Mouse (Mus musculus) retina, adult 2 months (tissue): ENCODE data around the gene Ryr3.

Experiments used
- DNase-seq: peaks from one replicate; pipeline ENCODE4 v3.0.0-alpha.2; 2012; ENCODE audit warnings: low read depth, low spot score

The Ryr3 gene

DNA sequence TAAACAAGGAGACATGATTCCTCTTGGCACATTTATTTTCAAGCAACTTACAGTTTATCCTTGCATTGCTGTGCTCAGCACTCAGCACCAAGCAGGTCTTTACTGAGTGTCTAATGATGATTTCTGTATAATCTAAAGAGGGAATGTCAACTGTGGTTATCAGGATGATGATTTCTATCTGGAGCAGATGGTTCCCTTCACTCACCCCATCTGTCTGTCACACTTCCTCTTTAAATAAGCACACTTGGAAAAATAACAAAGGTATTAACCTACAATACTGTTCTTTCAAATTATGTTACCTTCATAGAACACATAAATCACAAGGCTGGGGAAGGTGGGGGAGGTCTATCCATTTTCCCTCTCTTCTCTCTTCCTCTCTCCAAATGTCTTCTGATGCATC lies 304.3 kb downstream of the Ryr3 start:
- no peak for DNase-seq

DNA sequence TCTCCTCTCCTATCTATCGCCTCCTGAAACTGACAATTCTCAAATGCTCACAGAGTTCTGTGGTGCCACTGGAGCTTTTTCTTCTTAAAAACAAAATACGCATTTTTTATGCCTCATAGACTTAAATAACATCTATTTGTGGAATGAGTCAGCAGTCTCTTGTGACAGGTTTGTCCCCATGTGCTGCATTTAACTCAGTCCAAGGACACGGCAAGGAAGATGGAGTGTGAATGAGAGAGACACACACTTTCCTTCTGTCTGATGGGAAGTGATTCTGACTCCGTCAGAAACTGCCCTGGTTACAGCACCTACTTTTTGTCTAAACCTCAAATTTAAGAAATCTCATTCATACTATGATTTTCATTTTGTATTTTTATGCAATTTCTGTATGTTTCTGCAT lies 306.3 kb downstream of the Ryr3 start:
- no peak for DNase-seq

DNA sequence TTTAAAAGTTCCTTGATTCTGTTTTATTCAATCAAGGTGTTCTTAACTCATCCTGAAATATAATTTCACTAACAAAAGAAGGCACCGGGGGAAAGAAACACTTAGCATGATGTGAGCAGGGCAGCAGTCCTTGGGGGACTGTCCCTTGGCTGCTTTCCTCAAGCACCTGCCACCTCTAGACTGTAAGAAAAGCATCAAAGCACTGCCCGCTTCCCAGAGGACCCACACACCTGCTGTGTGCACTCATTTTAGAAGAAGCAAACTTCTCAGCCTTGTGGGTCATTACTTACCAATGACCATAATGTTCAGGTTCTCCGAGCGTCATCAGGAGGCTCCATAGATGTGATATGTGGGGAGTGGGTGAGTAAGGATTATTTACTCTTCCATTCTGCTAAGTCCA lies 307.8 kb downstream of the Ryr3 start:
- DNase-seq: no peak

DNA sequence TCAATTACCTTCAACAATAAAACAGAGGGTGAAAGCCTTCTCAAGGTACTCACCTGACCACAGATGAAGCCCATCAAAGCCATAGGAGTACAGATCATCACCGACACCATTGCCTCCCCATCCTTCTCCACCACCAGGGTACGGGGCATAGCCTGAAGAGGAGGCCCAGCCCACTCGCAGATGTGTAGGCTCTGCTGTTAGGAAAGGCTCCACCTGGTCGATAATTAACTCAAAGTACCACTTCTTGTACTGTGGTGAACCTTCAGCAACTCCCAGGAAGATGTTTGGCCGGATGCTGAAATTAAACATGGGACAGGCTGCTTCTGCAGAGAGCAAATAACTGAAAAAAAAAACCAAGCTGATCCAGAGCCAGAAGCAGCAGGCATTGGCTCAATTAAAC lies 316.1 kb downstream of the Ryr3 start:
- no peak for DNase-seq

DNA sequence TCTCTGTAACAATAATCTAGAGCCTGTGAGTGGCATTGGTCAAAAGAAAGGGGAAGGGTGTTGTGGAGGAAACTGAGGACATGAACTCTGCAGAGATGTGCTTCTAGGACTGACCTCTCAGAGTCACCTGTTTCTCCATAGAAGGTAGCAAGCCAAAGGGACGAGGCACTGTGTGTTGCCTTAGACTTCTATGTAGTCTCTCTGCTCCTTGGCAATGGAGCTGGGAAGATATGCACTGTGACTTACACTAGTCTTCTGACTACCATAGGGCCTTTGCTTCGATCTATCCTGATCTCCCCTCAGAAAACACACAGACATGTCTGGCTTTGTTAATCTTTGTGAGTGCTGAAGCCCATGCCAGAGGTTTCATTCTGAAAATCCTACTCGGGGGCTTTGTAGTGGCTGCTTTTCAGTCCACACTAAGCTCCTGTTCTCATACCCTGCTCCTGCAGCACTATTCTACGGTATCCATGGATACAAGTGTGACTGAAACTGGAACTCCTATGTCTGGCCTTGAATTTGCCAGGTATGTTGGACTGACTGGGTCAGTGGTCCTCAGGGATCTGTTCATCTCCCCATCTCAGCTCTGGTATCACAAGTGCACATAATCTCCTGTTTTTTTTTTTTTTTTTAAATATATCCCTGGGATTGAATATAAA lies 332.3 kb downstream of the Ryr3 start:
- DNase-seq: no peak

DNA sequence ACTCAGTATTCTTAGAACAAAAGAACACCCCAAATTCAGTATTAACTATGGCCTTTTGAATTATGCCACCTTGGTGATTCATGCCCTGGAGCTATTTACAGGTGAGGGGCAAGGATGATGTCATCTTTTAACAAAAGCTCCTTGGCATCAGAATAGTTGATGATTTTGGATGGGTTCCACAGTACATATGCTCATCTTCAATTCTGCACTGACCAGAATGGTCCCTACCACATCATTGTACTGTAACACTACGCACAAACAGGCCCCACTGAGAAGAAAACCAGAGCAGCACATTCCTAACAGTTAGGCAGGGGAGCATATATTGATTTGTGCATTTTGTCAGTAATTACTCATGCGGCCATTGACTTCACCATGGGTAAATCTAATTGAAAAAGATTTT lies 335.1 kb downstream of the Ryr3 start:
- no peak for DNase-seq

DNA sequence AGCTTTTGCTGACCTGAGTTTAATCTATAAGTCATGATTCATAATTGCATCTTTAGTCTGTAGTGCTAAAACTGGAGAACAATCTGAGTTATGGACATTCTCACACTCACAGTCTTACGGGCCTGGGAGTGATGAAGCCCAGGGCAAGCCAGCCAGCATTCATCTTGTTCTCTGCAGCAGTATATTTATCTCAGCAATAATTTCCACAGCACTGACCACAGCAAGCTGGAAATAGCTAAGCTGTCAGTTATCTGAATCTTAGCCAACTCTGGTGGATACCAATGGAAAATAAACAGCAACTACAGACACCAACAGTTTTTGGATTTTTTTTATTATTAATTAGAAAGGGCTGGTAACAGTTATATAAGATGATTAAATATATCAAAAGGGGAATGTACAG lies 335.5 kb downstream of the Ryr3 start:
- no peak for DNase-seq

DNA sequence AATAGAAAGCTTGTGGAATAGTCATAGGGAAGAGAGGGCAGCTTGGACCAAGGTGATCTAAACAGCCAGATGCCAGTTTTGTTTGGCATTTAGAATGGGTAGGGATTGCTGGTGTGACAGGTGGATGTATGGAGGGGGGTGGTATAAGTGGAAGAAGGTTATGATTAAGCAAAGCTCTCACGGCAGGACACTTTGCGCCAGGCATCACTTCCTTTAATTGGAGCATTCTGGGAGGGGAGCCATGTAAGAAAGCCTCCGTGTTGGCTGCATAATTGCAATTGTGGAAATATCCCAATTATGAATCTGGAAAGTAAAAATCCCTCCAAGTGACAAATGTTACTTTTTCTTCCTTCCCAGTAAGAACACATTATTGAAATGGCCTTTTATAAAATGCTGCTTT lies 339.5 kb downstream of the Ryr3 start:
- no peak for DNase-seq

DNA sequence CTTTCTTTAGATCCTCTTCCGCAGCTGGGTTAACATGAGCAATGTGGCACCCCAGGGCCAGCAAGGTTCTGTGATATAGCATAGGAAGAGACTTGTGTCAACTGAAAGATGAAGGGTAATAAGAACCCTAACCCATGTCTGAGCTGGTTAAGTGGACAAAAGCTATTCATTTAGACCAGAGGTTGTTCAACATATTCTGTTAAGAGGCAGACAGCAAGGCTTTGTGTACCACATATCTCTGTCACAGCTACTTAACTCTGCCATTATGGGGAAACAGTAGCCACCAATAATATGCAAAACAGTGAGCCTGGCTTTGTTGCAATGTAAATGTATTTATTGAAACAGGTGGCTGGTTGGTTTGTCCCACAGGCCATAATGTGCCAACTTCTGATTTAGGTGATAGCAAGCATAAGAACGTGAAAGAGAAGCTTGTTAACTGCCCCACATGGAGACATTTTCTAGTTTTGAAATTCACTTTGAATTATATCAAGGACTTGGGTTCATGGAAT lies 350.8 kb downstream of the Ryr3 start:
- no peak for DNase-seq

DNA sequence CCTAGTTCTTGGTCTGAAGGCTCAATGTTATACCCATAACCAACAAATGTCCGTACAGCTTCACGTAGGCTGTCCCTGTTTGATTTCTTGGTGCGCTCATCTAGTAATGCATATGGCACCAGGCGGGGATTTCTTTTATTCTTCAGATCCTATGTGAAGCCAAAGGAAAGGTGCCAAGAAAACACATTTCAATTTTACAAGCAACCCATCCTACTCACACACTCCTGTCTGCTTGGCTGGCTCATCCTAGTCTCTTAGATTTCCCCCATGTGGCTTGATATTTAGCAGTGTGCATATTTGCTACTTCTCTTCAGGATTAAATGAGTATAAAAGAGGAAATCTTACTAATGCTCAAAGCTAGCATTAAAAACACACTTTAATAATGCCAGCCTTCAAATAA lies 355.1 kb downstream of the Ryr3 start:
- no peak for DNase-seq

DNA sequence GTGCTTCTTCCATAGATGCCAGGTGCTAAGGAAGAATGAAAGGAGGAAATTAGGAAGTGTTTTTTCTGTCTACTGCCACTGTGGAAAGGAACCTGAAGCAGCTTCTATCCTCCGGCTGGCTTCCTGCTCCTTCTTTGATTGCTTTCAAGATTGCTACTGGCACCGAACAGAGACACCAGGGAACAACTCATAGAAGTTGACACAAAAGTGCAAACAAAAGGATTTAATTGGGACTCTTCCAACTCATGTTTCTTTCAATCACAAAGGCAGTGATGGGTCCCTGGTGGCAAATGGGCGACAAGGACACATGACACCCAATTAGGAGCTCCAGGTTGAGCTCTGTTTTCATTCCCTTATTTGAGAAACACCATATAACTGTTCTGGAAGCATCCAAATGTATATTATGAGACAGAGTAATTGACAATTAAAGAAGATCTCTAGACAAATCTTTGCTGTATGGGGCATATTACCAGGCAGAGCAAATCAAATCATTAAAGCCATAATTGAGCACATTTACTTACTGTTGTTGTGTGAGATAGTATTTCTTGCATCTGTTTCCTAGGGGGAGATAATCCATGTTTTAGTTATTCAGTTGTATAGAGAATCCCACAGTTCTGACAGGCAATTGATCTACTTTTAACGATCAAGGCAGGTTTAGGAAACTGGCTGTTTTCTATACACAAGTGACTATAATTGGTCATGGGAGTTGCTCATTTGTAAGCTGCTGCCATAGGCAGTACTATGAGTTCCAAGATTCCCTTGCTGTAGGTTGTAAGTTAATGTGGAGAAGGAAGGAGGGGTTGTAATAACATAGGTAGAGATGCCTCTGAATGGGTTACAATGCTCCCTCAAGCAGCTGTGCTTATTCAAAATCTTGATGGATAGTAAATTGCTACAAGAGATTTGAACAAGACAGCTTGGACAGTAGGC lies 371.0 kb downstream of the Ryr3 start:
- no peak for DNase-seq

DNA sequence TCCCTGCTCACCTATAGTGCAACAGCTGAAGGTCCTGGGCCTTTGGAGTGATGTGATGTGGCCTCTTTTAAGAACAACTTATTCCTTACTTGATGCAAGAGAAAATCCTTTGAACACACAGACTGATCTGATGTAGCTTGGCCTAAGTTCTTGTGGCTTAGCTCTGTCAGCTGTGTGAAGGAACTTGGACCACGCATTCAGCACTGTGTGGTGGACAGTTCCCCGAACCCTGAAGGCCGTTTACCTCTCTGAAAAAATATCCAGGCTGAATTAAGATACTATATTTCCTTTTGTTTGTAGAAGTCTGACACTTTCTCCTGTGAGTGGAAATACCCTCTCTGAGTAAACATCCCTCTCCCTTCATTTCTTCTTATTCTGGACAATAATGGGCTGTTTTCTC lies 374.0 kb downstream of the Ryr3 start:
- no peak for DNase-seq

DNA sequence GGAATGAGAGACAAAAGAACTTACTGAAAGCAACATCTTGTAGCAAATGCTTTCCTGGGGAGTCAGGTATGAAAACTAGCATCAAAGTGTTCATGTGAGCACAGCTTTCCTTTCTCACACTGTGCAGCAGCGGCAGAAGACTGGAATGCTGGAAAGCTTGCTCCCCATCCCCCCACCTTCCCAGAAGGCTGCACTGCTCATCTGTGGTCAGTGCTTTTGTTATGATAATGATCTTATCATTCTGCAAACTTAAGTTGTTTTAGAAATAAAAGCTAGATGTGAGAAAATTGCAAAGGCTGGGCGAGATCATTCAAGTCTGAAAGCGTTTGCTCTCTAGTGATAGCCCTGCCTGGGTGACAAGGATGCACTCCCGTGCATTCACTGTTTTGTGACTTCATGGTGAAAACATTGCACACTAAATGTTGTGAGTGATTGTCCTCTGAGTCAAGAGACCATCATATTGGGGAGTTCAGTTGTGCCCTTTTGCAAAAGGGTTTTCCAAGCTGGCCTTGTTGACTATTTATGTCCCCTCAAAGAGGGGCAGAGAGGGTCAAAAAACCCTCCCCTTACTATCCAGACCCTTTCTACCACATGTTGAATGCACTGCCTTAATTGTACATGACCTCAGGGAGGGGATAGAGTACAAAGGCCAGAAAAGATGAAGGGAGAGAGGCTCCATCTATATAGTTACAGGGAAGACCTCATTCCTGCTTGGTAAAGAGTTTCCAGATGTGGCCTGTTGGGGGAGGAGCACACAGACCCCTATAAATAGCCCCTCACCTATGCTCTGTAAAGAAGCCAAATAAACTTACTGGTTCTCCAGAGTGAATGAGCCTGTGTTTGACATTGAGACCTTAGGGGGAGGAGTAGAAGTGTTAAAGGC lies 385.2 kb downstream of the Ryr3 start:
- no peak for DNase-seq

DNA sequence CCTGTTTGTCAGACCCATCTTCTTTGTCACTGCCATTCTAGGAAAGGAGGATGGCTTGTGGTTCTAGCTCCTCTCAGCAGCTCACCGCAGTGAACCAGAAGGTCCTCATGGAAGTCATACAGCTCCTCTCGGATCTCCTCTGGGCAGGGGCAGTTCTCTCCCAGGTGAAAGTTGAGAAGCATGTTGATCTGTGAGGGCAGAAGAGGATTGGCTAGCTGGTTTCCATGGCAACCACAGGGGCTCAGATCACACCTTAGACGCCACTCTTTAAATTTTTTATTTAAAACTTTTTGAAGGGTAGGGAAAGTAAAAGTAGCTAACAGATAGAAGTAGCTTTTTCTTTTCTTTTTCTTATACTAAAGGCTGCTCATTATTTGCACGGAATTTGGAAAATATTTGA lies 390.3 kb downstream of the Ryr3 start:
- no peak for DNase-seq

DNA sequence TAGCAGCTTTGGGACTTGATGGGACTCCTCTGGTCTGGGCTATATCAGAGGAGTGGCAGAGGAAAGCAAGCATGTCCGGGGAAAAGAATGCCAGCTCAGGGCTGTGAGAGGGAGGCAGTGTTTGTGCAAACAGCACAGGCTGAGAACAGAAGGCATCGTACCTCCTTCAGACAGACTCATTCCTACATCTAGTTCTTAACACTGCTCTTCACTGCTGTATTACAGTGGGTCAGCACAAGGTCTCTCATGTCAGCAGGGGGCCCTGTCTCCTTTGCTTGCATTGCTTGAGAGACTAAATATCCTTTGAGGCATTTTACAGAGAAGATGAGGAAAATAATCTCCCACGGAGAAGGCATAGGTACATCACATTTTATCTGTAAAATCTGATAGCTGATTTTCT lies 394.2 kb downstream of the Ryr3 start:
- DNase-seq: no peak

DNA sequence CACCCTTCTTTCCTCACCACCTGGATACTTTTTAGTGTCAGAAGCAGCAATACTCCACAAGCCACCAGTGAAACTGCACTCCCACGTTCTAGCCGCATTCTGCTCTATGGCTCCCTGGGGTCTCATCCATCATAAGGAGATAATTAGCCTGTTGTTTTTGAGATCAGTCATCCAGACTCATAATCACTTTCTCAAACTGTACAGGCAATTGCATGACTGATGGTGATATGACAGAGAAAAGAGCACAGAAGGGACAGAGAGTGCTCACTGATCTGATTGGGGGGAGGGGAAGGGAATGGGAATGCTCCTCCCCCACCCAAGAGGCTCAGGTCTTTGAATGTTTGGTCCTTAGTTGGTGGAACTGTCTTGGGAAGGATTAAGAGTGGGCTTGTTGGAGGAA lies 397.8 kb downstream of the Ryr3 start:
- DNase-seq: no peak

DNA sequence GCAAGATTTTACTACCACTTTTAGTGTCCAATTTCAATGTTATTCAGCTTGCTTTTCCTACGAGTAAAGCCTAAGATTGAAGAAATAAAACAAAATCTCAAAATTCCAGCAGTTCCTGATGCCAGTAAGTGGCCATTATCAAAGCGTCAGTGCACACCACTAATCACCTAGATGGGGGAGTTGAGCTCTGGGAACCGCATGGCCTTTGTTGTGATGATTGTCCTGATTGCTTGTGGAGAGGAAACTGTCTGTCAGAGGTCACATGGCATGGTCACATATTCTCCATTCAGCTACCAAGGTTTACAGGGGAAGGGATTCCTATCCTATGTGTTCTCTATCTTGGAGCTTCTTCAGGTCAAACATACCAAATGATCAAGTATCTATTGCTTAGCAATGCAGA lies 399.9 kb downstream of the Ryr3 start:
- DNase-seq: no peak

DNA sequence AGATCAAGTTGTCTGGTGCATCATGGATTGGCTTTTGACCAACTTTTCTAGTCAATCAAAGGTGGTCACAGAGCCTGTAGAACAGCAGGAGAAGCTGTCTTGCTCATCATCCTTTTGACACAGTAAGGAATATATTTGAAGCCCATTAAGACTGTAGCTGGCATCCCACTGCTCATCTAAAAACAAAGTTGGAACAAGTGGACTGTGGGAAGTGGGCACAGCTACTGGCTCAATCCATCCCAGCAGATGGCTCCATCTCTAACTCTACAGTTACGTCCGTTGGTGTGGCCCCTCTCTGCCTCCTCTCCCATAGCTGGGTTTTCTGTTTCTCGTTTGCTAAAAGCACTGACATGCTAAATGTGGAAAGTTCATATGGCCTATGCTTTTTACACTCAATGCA lies 400.9 kb downstream of the Ryr3 start:
- DNase-seq: no peak

DNA sequence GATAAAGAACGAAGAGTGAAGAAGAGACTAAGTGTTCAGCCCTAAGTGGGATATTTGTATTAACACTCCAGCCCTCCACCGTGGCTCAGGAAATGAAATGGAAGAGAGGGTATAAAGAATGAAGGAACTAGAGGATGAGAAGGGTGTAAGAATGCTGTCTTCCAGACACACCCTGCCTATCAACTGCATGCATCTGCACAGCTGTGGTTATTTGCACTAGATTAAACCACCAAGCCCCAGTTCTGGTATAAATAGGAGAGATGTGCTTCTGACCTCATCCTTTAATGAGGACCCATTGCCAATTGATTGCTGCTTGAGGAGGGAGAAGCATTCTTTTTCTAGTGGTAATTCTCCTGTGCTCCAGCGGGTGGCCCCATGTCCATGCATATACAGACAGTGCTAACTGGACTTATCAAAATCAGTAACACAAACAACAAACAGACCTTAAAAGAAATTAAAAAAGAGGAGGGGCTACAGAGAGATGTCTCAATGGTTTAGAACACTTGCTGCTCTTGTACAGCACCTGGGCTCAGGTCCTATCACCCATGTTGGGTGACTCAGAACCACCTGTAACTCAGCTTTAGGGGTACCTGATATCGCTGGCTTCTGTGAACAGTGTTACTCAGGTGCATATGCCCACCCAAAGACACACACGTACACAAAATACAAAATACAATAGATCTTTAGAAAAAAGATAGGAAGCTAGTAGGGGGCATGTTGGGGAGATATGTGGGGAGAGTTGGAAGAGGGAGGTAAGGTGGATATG lies 404.1 kb downstream of the Ryr3 start:
- no peak for DNase-seq

DNA sequence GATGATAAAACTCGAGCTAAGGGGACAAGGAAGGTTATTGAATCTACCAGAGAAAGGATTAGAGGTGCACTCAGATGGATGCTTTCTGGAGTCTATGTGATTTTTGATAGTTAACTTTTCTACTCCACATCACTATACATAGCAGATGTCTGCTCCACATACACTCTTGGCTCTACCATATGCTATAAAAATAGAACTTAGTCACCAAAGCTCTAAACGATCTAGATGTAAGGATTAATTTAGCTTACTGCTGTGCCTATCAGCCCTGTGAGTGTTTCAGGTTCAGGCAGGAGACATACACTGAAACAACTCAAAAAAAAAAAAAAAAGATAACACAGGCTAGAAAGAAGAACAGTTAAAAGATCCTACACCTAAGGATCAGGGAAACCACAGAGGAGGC lies 410.9 kb downstream of the Ryr3 start:
- no peak for DNase-seq

DNA sequence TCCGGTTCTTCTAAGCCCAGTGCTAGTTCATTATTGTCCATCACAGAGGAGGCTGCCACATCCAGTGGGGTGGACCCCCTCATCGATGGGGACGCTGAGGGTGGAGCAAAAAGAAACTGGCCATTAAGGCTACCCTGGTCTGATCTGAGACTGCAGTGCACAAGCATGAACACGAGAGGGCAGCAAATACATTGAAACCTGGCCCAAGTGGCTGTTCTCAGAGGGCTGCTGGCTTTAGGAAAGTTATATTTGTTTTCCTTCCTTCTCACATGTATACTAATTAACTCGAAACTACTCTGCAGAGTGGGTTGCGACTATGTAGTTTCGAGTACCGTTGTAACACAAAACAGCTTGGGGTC lies 416.9 kb downstream of the Ryr3 start:
- DNase-seq: peak; percentile 22
